Mouse (Mus musculus) liver, embryonic 14.5 days (tissue): ENCODE data around the gene Gm42742.

ENCODE experiments used
- CTCF ChIP-seq: IDR thresholded peaks from 2 replicates; pipeline ENCODE4 v1.5.1; 2016; ENCODE audit warnings: antibody characterized with exemption, low read depth, control low read depth
- EP300 ChIP-seq: IDR thresholded peaks from 2 replicates; pipeline ENCODE4 v1.6.1; 2016; ENCODE audit warnings: antibody characterized with exemption, low read depth

GRCm38 (mm10) chr7:126999568-126999967 lies 21.3 kb downstream of the Gm42742 start:
- TF ChIP-seq EP300 (no peak), CTCF (no peak)
